Mouse (Mus musculus) forebrain, embryonic 16.5 days (tissue): ENCODE results near the gene Tigd3. TPM values are rescaled to one million over a fixed set of nuclear protein-coding genes. Genes with fewer than 3 reads are reported as not detected.

Experiments used
- ATAC-seq: fragments of 200-750 bp; cut with Nextera tagmentation; 2 replicates; pipeline ENCODE4 v1.8.0; 2017; ENCODE audit warnings: mild to moderate bottlenecking, moderate library complexity
- H3K27ac ChIP-seq: fragments of 300-500 bp; sonication (generic); 2 replicates; pipeline ENCODE4 v1.5.1; 2014; ENCODE audit warnings: low read length, control low read depth
- H3K27me3 ChIP-seq: fragments of 300-500 bp; sonication (generic); replicated peaks from 2 replicates; pipeline ENCODE4 v1.6.1; 2014; ENCODE audit warnings: low read length; ENCODE audit not compliant: control insufficient read depth, insufficient read depth
- H3K36me3 ChIP-seq: fragments of 300-500 bp; sonication (generic); 2 replicates; pipeline ENCODE4 v1.6.1; 2014; ENCODE audit not compliant: control insufficient read depth, insufficient read depth
- H3K4me1 ChIP-seq: fragments of 300-500 bp; sonication (generic); replicated peaks from 2 replicates; pipeline ENCODE4 v1.6.1; 2014; ENCODE audit warnings: low read length; ENCODE audit not compliant: control insufficient read depth, insufficient read depth
- H3K4me2 ChIP-seq: fragments of 300-500 bp; sonication (generic); 2 replicates; pipeline ENCODE4 v1.6.1; 2014; ENCODE audit warnings: mild to moderate bottlenecking, low read length, control low read depth
- H3K4me3 ChIP-seq: fragments of 300-500 bp; sonication (generic); replicated peaks from 2 replicates; pipeline ENCODE4 v1.5.1; 2014; ENCODE audit warnings: mild to moderate bottlenecking, low read length, control low read depth
- H3K9ac ChIP-seq: fragments of 300-500 bp; sonication (generic); replicated peaks from 2 replicates; pipeline ENCODE4 v1.6.1; 2014; ENCODE audit warnings: low read depth, low read length, control low read depth
- H3K9me3 ChIP-seq: fragments of 300-500 bp; sonication (generic); 2 replicates; pipeline ENCODE4 v1.6.1; 2016; ENCODE audit warnings: low read length; ENCODE audit not compliant: control insufficient read depth
- WGBS: fragments of 180-500 bp; shearing (Covaris S2); extraction: QIAGEN DNeasy Blood & Tissue Kit; methylation state at CpG from one replicate; pipeline ENCODE4 v1.1.7; 2014; 5-methylcytosine and 5-hydroxymethylcytosine counted together
- polyA plus RNA-seq: library from polyadenylated mRNA; unstranded; fragments of >200 nt; fragmentation: Nextera tagmentation; extraction: Ambion mirVana; gene quantifications from 2 replicates; pipeline ENCODE4 v1.2.1, GENCODE M21; 2015

The Tigd3 gene
- polyA plus RNA-seq, 1 experiment from 2014 or later, result 13.7 TPM

DNA sequence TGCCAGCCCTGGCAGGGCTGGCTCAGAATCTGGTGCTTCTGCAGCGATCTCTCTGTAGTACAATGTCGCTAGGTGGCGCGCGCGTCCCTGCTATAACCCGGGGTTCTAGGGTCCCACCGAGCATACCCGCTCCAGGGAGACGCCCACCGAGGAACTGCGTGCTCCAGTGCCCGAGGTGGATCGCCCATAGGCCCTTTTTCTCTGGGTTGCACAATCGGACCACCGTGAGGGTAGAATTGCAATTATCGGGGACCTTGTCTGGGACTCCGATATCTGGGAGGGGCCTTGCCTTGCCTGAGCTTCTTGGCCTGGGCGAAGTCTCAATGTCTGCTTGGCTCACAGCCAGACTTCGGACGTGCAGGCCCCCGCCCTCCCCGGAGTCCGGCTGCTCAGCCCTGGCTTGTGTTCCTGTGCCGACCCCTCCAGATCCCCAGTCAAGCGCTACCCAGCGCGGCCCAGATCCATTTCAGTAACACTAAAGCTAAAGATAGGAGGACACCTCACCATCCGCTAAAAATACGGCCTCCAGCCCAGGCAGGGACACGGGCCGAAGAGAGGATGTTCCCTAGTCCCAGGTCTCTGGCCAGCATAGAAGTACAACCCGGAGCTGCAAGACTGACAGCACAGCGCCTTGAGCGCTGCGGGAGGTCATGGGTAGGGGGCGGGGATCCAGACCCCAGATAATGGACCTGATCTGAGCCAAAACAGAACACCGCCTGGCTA, 30.2 kb upstream of the Tigd3 start:
- H3K9ac ChIP-seq, result peak overlapping the region; percentile 66
- H3K27me3 ChIP-seq, result 0 out of 2 replicates have a peak, but pooled peaks cover 2% of the 10 kb centered on the region
- under 1% methylated on average over 38 of the region's 38 CpGs for WGBS
- H3K4me2 ChIP-seq, result peak overlapping the region; percentile 74
- no peaks in the 10 kb centered on the region for H3K9me3 ChIP-seq
- H3K27ac ChIP-seq, result peak overlapping the region; percentile 60
- ATAC-seq, result peak; percentile 89
- H3K36me3 ChIP-seq, result no peaks in the 10 kb centered on the region
- H3K4me1 ChIP-seq, result peaks cover 22% of the 10 kb centered on the region; the same call in 1 of the 2 replicates
- peak overlapping the region; percentile 68 for H3K4me3 ChIP-seq

- H3K4me2 ChIP-seq, result no peak overlapping the region
- 95% methylated on average over 3 of the region's 3 CpGs for WGBS
- H3K9ac ChIP-seq, result no peak overlapping the region
- no peak for ATAC-seq
- no peaks in the 10 kb centered on the region for H3K9me3 ChIP-seq
- H3K27ac ChIP-seq, result no peak overlapping the region
- peaks cover 22% of the 10 kb centered on the region; the same call in 1 of the 2 replicates for H3K4me1 ChIP-seq
- no peak overlapping the region for H3K4me3 ChIP-seq
- no peaks in the 10 kb centered on the region for H3K36me3 ChIP-seq
- 0 out of 2 replicates have a peak, but pooled peaks cover 2% of the 10 kb centered on the region for H3K27me3 ChIP-seq
Observed at GRCm38 (mm10) chr19:5922963-5923362, 29.0 kb upstream of the Tigd3 start.

GRCm38 (mm10) chr19:5922119-5922942, 28.4 kb upstream of the Tigd3 start:
- WGBS, result 84% methylated on average over 15 of the region's 15 CpGs
- no peak overlapping the region for H3K9ac ChIP-seq
- no peak overlapping the region for H3K27ac ChIP-seq
- 0 out of 2 replicates have a peak, but pooled peaks cover 2% of the 10 kb centered on the region for H3K27me3 ChIP-seq
- peaks cover 22% of the 10 kb centered on the region; the same call in 1 of the 2 replicates for H3K4me1 ChIP-seq
- H3K9me3 ChIP-seq, result no peaks in the 10 kb centered on the region
- ATAC-seq, result no peak
- H3K4me2 ChIP-seq, result no peak overlapping the region
- H3K4me3 ChIP-seq, result no peak overlapping the region
- H3K36me3 ChIP-seq, result peaks cover 3% of the 10 kb centered on the region; the same call in 1 of the 2 replicates

GRCm38 (mm10) chr19:5921715-5922114, 27.8 kb upstream of the Tigd3 start:
- Histone ChIP-seq H3K36me3 (peaks cover 3% of the 10 kb centered on the region; the same call in 1 of the 2 replicates), H3K4me2 (0 out of 2 replicates have a peak overlapping the region, but pooled peaks have one; percentile 16), H3K27me3 (0 out of 2 replicates have a peak, but pooled peaks cover 2% of the 10 kb centered on the region), H3K9ac (peak overlapping the region; percentile 27; the same call in 1 of the 2 replicates), H3K9me3 (no peaks in the 10 kb centered on the region), H3K4me3 (no peak overlapping the region), H3K4me1 (peaks cover 20% of the 10 kb centered on the region; the same call in 1 of the 2 replicates), H3K27ac (no peak overlapping the region)
- ATAC-seq, result no peak
- 15% methylated on average over 9 of the region's 9 CpGs for WGBS

GRCm38 (mm10) chr19:5913007-5913719, 19.2 kb upstream of the Tigd3 start, which contains the start of gene Dpf2:
Dpf2 (minus strand) TSS chr19:5913010.
- H3K27ac ChIP-seq, result peak within 1 kb of the TSS; percentile 55
- 0 out of 2 replicates have a peak, but pooled peaks have one; percentile 7 for ATAC-seq
- peak within 1 kb of the TSS; percentile 71 for H3K9ac ChIP-seq
- peak within 1 kb of the TSS; percentile 81 for H3K4me2 ChIP-seq
- peaks cover 28% of the 10 kb centered on the region for H3K4me1 ChIP-seq
- H3K36me3 ChIP-seq, result peaks cover 3% of the 10 kb centered on the region; the same call in 1 of the 2 replicates
- no peaks in the 10 kb centered on the region for H3K27me3 ChIP-seq
- H3K9me3 ChIP-seq, result no peaks in the 10 kb centered on the region
- 24% methylated on average over 13 of the region's 13 CpGs for whole genome bisulfite sequencing
- H3K4me3 ChIP-seq, result peak within 1 kb of the TSS; percentile 62

DNA sequence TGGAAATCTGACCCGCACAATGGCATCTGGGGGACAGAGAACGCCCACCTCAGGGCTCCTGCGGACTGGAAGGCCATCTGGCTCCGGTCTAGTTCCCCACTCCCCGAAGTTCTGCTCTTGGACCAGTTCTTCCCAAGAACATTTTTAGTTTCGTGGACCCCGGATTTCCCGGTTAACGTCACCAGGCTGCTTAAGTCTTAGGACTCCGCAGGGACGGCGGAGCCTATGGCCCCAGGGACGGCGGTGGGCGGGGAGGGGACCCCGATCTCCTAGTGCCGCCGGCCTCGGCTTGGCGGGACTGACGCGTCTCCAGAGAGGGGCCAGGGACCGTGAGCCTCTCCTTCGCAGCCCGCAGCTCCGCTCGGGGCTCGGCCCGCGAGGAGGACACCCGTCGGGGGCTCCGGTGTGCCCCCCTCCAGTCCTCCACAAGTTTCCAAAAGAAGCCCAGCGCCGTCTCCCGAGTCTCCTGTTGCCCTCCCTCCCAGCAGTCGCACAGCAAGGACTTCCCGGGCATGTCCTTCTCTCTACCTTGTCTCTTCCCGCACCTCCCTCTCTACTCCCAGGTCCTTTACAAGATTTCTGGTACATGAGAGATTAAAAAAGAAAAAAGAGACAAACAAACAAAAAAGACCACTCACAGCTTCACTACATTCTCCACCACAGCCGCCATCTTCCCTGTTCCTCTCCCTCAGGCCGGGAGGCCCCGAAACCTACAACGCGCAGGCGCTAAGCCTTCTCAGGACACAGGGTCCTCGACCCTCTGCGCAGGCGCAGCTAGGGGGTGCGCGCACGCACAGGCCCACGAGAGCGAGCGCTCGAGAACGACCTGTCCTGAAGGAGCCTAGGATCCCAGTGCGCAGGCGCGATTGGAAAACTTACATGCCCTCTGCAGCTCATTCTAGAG, 18.4 kb upstream of the Tigd3 start:
- Histone ChIP-seq H3K9me3 (no peaks in the 10 kb centered on the region), H3K27me3 (no peaks in the 10 kb centered on the region), H3K4me1 (peaks cover 28% of the 10 kb centered on the region), H3K4me3 (peak overlapping the region; percentile 62), H3K4me2 (peak overlapping the region; percentile 81), H3K27ac (peak overlapping the region; percentile 55), H3K9ac (peak overlapping the region; percentile 71), H3K36me3 (no peaks in the 10 kb centered on the region)
- ATAC-seq, result peak; percentile 94
- under 1% methylated on average over 57 of the region's 59 CpGs for WGBS

GRCm38 (mm10) chr19:5911430-5912102, 17.6 kb upstream of the Tigd3 start:
- H3K4me3 ChIP-seq, result peak overlapping the region; percentile 62
- no peak for ATAC-seq
- no peaks in the 10 kb centered on the region for H3K9me3 ChIP-seq

GRCm38 (mm10) chr19:5910221-5910620, 16.3 kb upstream of the Tigd3 start:
- Histone ChIP-seq H3K4me3 (peak overlapping the region; percentile 25), H3K9me3 (no peaks in the 10 kb centered on the region), H3K27me3 (no peaks in the 10 kb centered on the region), H3K4me1 (peaks cover 28% of the 10 kb centered on the region), H3K27ac (0 out of 2 replicates have a peak overlapping the region, but pooled peaks have one; percentile 54), H3K36me3 (peaks cover 6% of the 10 kb centered on the region), H3K9ac (peak overlapping the region; percentile 40), H3K4me2 (peak overlapping the region; percentile 81)
- WGBS, result 50% methylated on average over 6 of the region's 6 CpGs
- no peak for ATAC-seq

More at GRCm38 (mm10) chr19:5911430-5912102, 17.6 kb upstream of the Tigd3 start:
- Histone ChIP-seq H3K27ac (peak overlapping the region; percentile 55; the same call in 1 of the 2 replicates), H3K36me3 (no peaks in the 10 kb centered on the region), H3K4me2 (peak overlapping the region; percentile 81), H3K9ac (peak overlapping the region; percentile 71), H3K27me3 (no peaks in the 10 kb centered on the region), H3K4me1 (peaks cover 28% of the 10 kb centered on the region)
- 4% methylated on average over 14 of the region's 14 CpGs for WGBS
